Mouse (Mus musculus): ENCODE data around the gene Gm15262. TPM values are rescaled to one million over a fixed set of nuclear protein-coding genes. Genes with fewer than 3 reads are reported as not detected.

Gene Gm15262
- not detected in 2 replicates for polyA plus RNA-seq (2012; ENCODE audit: low replicate concordance)

GRCm38 (mm10) chrX:161287156-161287555 lies at the start of gene Gm15262:
Gm15262 (plus strand) TSS chrX:161287456.

Other genes starting within 250 kb of the Gm15262 start
- gene Scml2, start 170.3 kb upstream of the Gm15262 start, polyA plus RNA-seq (2012; ENCODE audit: low replicate concordance) = 1.5 and 1.6 TPM in 2 replicates

Data from leukemia stem cell, adult 10-12 weeks (primary cell).